Mouse (Mus musculus) liver, postnatal 0 days (tissue): ENCODE results near the gene Btbd35f29.
"Not testable (repeated sequence)": the region's sequence is repeated elsewhere in the genome, so short reads cannot be mapped to it uniquely, and the experiment has no call there.

Experiments used
- CTCF ChIP-seq: sonication (generic); IDR thresholded peaks from 2 replicates; pipeline ENCODE4 v1.5.1; 2016; ENCODE audit warnings: antibody characterized with exemption, low read depth
- EP300 ChIP-seq: IDR thresholded peaks from 2 replicates; pipeline ENCODE4 v1.6.1; 2016; ENCODE audit warnings: antibody characterized with exemption, low read depth, mild to moderate bottlenecking

DNA sequence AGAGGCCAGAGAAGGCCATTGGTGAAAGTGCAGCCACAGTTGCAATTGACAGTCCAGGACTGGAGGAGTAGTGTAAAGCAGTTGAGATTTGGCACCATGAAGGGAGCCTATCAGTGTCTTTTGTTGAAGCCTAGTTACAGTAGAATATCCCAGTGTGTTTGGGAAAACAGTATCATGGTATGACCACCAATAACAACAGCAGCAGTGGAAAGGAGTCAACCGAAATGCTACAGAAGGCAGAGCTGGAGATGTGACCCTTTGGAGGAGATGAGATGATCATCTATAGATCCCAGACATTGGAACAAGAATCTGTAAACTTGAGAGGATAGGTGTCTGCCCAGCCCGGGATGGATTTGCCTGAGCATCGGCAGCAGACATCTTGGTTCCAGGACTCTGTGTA, 47.7 kb downstream of the Btbd35f29 start:
- not testable (repeated sequence) for TF ChIP-seq CTCF, EP300
